Mouse (Mus musculus): ENCODE results near the gene Pitx3.

GRCm38 (mm10) chr19:46187203-46187602 is 39.1 kb upstream of the Pitx3 start:
- TF ChIP-seq CTCF (IDR thresholded peaks at IDR 0.05; ENCODE audit: low read depth), result no peak
- no peak for TF ChIP-seq EP300 (optimal IDR thresholded peaks at IDR 0.05)

Measured in stomach, postnatal 0 days (tissue).